Mouse (Mus musculus) embryonic fibroblast, embryonic 13.5 days (primary cell): ENCODE measurements around the gene Fkbp15.
A peak's percentile ranks its signal among the peaks of the same experiment; 100 is the strongest.

ENCODE experiments used
- CTCF ChIP-seq: IDR thresholded peaks from 2 replicates; pipeline ENCODE4 v1.5.1; 2011; ENCODE audit warnings: mild to moderate bottlenecking, control low read depth, low read length, moderate library complexity, borderline replicate concordance; ENCODE audit not compliant: insufficient read depth
- POLR2A ChIP-seq: IDR thresholded peaks from 2 replicates; pipeline ENCODE4 v1.6.1; 2011; ENCODE audit warnings: low read depth, mild to moderate bottlenecking, control low read depth, low read length, moderate library complexity

DNA sequence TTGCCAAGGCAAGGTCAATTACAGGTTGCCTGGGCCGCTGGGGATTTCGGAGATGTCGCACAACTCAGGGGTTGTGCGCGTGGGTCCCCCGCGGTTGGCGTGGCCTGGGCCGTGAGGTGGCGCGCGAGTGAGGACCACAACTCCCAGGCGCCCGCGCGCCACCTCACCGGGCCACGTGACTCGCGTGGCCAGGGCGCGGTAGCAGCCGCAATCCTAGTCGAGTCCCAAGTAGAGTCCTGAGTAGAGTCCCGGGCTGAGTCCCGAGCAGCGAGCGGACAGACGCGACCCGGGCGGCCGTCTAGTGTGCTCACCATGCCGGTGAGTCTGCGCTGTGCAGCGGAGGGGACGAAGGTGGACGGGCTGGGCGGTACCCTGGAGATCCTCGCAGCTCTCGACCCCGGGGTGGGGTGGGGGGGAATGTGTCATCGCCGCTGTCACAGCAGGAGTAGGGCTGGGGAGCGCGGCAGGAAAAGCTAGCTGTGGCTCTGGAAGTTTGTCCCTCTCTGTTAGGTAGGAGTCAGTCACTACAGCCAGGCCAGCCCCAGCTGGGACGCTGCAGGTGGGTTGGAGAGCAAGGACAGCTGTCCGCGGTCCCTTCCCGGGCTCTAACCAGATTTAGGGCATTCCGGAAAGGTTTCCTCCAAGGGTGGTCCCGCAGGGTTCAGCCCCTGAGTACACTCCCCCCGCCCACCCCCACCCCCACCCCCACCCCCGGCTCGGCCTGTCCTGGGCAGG is 73.9 kb downstream of the Fkbp15 start:
- no peak for TF ChIP-seq CTCF
- peak; percentile 81 for TF ChIP-seq POLR2A
